Mouse (Mus musculus) liver, embryonic 14.5 days (tissue): Measurements from ENCODE around the gene Ksr2. TPM values are rescaled to one million over a fixed set of nuclear protein-coding genes. Genes with fewer than 3 reads are reported as not detected.
A peak's percentile ranks its signal among the peaks of the same experiment; 100 is the strongest.

Experiments
- ATAC-seq: fragments of 200-750 bp; cut with Nextera tagmentation; 2 replicates; pipeline ENCODE4 v1.8.0; 2017; ENCODE audit warnings: moderate number of reproducible peaks, mild to moderate bottlenecking, moderate library complexity; ENCODE audit not compliant: insufficient read depth
- DNase-seq, 3 experiments: peaks; one replicate each; pipeline ENCODE4 v3.0.0-alpha.2; 2012 to 2013; ENCODE audit warnings: low read depth in 3 of 3, low spot score in 3 of 3
- H3K27ac ChIP-seq: fragments of 300-500 bp; sonication (generic); 2 replicates; pipeline ENCODE4 v1.5.1; 2014; ENCODE audit warnings: moderate library complexity, mild to moderate bottlenecking, control low read depth, inconsistent platforms
- H3K27me3 ChIP-seq: fragments of 300-500 bp; sonication (generic); 2 replicates; pipeline ENCODE4 v1.6.1; 2014; ENCODE audit warnings: mild to moderate bottlenecking, low read length, moderate library complexity; ENCODE audit not compliant: control insufficient read depth, insufficient read depth
- H3K36me3 ChIP-seq: fragments of 300-500 bp; sonication (generic); replicated peaks from 2 replicates; pipeline ENCODE4 v1.6.1; 2014; ENCODE audit warnings: low read depth; ENCODE audit not compliant: control insufficient read depth, insufficient read depth
- H3K4me1 ChIP-seq, 2 experiments: fragments of 200-500 bp in 1 of 2; fragments of 300-500 bp in 1 of 2; sonication (generic) in 1 of 2; replicated peaks; 2 replicates each; pipeline ENCODE4 v1.6.1; 2012 to 2014; ENCODE audit warnings: antibody characterized with exemption in 1 of 2, inconsistent platforms in 1 of 2, low read length in 1 of 2; ENCODE audit not compliant: control insufficient read depth in 2 of 2, insufficient read depth in 2 of 2
- H3K4me2 ChIP-seq: fragments of 300-500 bp; sonication (generic); 2 replicates; pipeline ENCODE4 v1.6.1; 2014; ENCODE audit warnings: low read depth, mild to moderate bottlenecking, control low read depth, moderate library complexity
- H3K4me3 ChIP-seq, 2 experiments: fragments of 200-500 bp in 1 of 2; fragments of 300-500 bp in 1 of 2; sonication (generic) in 1 of 2; 2 replicates each; pipeline ENCODE4 v1.5.1; 2012 to 2014; ENCODE audit warnings: low read depth in 2 of 2, low read length in 2 of 2, mild to moderate bottlenecking in 2 of 2, control low read depth in 1 of 2, inconsistent platforms in 1 of 2, moderate library complexity in 1 of 2; ENCODE audit not compliant: insufficient read depth in 1 of 2
- H3K9ac ChIP-seq: fragments of 300-500 bp; sonication (generic); replicated peaks from 2 replicates; pipeline ENCODE4 v1.6.1; 2014; ENCODE audit warnings: mild to moderate bottlenecking, control low read depth, moderate library complexity
- H3K9me3 ChIP-seq: fragments of 300-500 bp; sonication (generic); 2 replicates; pipeline ENCODE4 v1.6.1; 2016; ENCODE audit warnings: low read length, mixed read lengths; ENCODE audit not compliant: control insufficient read depth
- CTCF ChIP-seq: IDR thresholded peaks from 2 replicates; pipeline ENCODE4 v1.5.1; 2016; ENCODE audit warnings: antibody characterized with exemption, low read depth, control low read depth
- EP300 ChIP-seq: IDR thresholded peaks from 2 replicates; pipeline ENCODE4 v1.6.1; 2016; ENCODE audit warnings: antibody characterized with exemption, low read depth
- WGBS: fragments of 180-500 bp; shearing (Covaris S2); extraction: QIAGEN DNeasy Blood & Tissue Kit; methylation state at CpG from one replicate; pipeline ENCODE4 v1.1.7; 2014; ENCODE audit not compliant: insufficient replicate concordance; 5-methylcytosine and 5-hydroxymethylcytosine counted together
- polyA plus RNA-seq, 2 experiments: library from polyadenylated mRNA; depleted of rRNA in 1 of 2; stranded (reverse) in 1 of 2; unstranded in 1 of 2; fragments of >200 nt; fragmentation: Nextera tagmentation in 1 of 2; extraction: Ambion mirVana in 1 of 2; gene quantifications; 2 replicates each; pipeline versions ENCODE4 v1.2.1 to v1.2.3; 2012 to 2014

Gene Ksr2
- 0.01 and 0.02 TPM in 2 replicates for polyA plus RNA-seq (2012; rRNA removed)
- 0.04 TPM in 1 of 2 replicates, not detected in the other for polyA plus RNA-seq (2014; fragmentation: Nextera tagmentation; extraction: Ambion mirVana)

- ATAC-seq (no peak), DNase-seq (no peak)
- Histone ChIP-seq H3K4me1 (no peaks in the 10 kb centered on the region), H3K27ac (no peak within 1 kb of the TSS), H3K27me3 (peaks cover 46% of the 10 kb centered on the region), H3K9me3 (no peaks in the 10 kb centered on the region), H3K4me3 (peak within 1 kb of the TSS; percentile 1 to 46; a peak in 3 of 4 replicates), H3K9ac (no peak within 1 kb of the TSS), H3K36me3 (no peaks in the 10 kb centered on the region), H3K4me2 (peak within 1 kb of the TSS; percentile 57)
- TF ChIP-seq CTCF (no peak), EP300 (no peak)
- under 1% methylated on average over 88 of the region's 89 CpGs for WGBS
Measured at GRCm38 (mm10) chr5:117413507-117414501, at the start of gene Ksr2. TSS of gene Ksr2 (plus strand) at chr5:117414000.

GRCm38 (mm10) chr5:117364821-117365220 is 49.0 kb upstream of the Ksr2 start:
- ATAC-seq (no peak), DNase-seq (no peak)
- 64% methylated on average over 3 of the region's 3 CpGs for WGBS
- no peak for TF ChIP-seq EP300
- TF ChIP-seq CTCF: no peak
- no peak overlapping the region for H3K4me3 ChIP-seq
- H3K9ac ChIP-seq: no peak overlapping the region
- no peak overlapping the region for H3K27ac ChIP-seq
- H3K4me1 ChIP-seq: peaks cover 9 to 32% of the 10 kb centered on the region in 2 experiments
- H3K27me3 ChIP-seq: no peaks in the 10 kb centered on the region
- no peaks in the 10 kb centered on the region for H3K9me3 ChIP-seq
- no peaks in the 10 kb centered on the region; the same call in 1 of the 2 replicates for H3K36me3 ChIP-seq
- H3K4me2 ChIP-seq: no peak overlapping the region

DNA sequence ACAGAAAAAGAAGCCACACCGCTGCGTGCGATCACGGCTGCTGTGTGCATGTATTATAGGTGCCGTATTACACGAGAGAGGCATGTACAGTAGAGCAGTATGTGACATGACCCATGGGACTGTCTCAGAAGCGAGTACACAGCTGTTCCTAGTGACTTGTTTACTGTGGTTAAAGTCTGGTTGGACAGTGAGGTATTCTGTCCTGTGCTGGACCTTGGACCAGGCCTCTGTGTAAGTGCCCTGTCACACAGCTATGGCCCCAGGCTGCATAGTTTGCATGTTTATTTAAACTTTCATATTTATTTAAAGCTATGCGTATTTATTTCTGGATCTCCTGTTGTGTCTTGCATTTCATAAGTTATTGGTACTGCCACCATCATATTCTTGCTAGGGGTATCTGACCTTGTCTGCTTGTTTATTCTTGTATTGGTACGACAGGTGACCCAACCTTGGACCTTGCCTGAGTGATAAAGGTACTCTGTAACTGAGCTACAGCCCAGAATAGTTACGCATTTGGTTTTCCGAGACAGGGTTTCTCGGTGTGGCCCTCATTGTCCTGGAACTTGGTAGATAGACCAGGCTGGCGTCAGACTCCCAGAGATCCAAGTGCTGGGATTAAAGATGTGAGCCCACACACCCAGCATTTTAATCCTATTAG is 47.8 kb upstream of the Ksr2 start:
- no peak overlapping the region for H3K4me2 ChIP-seq
- H3K4me3 ChIP-seq: no peak overlapping the region
- H3K4me1 ChIP-seq: peaks cover 2 to 21% of the 10 kb centered on the region in 2 experiments
- no peak overlapping the region for H3K9ac ChIP-seq
- H3K36me3 ChIP-seq: no peaks in the 10 kb centered on the region; the same call in 1 of the 2 replicates
- 70% methylated on average over 13 of the region's 13 CpGs for WGBS
- DNase-seq (no peak), ATAC-seq (peak; percentile 78)
- no peaks in the 10 kb centered on the region for H3K27me3 ChIP-seq
- no peaks in the 10 kb centered on the region for H3K9me3 ChIP-seq
- H3K27ac ChIP-seq: peak overlapping the region; percentile 51
- TF ChIP-seq EP300 (no peak), CTCF (no peak)

- Histone ChIP-seq H3K9ac (no peak overlapping the region), H3K4me2 (no peak overlapping the region), H3K9me3 (no peaks in the 10 kb centered on the region), H3K27me3 (no peaks in the 10 kb centered on the region), H3K4me3 (no peak overlapping the region), H3K4me1 (peaks cover 0 to 16% of the 10 kb centered on the region in 2 experiments; a peak in 2 of 4 replicates), H3K36me3 (no peaks in the 10 kb centered on the region; the same call in 1 of the 2 replicates), H3K27ac (no peak overlapping the region)
- no peak for TF ChIP-seq EP300
- no peak for TF ChIP-seq CTCF
- WGBS: 55% methylated on average over 8 of the region's 8 CpGs
- DNase-seq: no peak
- no peak for ATAC-seq
Measured at GRCm38 (mm10) chr5:117367206-117367605, 46.6 kb upstream of the Ksr2 start.
